Mouse (Mus musculus) hindbrain, embryonic 14.5 days (tissue): Measurements from ENCODE around the gene Peli1. TPM values are rescaled to one million over a fixed set of nuclear protein-coding genes. Genes with fewer than 3 reads are reported as not detected.

Experiments used
- ATAC-seq: fragments of 200-750 bp; cut with Nextera tagmentation; 2 replicates; pipeline ENCODE4 v1.8.0; 2017; ENCODE audit warnings: moderate number of reproducible peaks, mild to moderate bottlenecking, moderate TSS enrichment, moderate library complexity; ENCODE audit not compliant: low FRiP score
- DNase-seq: peaks from one replicate; pipeline ENCODE4 v3.0.0-alpha.2; 2015; ENCODE audit warnings: low spot score
- H3K27ac ChIP-seq: fragments of 300-500 bp; sonication (generic); 2 replicates; pipeline ENCODE4 v1.5.1; 2014; ENCODE audit warnings: mild to moderate bottlenecking, moderate library complexity
- H3K27me3 ChIP-seq: fragments of 300-500 bp; sonication (generic); 2 replicates; pipeline ENCODE4 v1.6.1; 2014; ENCODE audit warnings: mild to moderate bottlenecking, low read length, mixed read lengths; ENCODE audit not compliant: control insufficient read depth, insufficient read depth
- H3K36me3 ChIP-seq: fragments of 300-500 bp; sonication (generic); replicated peaks from 2 replicates; pipeline ENCODE4 v1.6.1; 2014; ENCODE audit not compliant: control insufficient read depth, insufficient read depth
- H3K4me1 ChIP-seq: fragments of 300-500 bp; sonication (generic); replicated peaks from 2 replicates; pipeline ENCODE4 v1.6.1; 2014; ENCODE audit warnings: antibody characterized with exemption, low read length, mixed read lengths; ENCODE audit not compliant: control insufficient read depth, insufficient read depth
- H3K4me2 ChIP-seq: fragments of 300-500 bp; sonication (generic); replicated peaks from 2 replicates; pipeline ENCODE4 v1.6.1; 2014; ENCODE audit warnings: mild to moderate bottlenecking, moderate library complexity
- H3K4me3 ChIP-seq: fragments of 300-500 bp; sonication (generic); replicated peaks from 2 replicates; pipeline ENCODE4 v1.5.1; 2014; ENCODE audit warnings: mild to moderate bottlenecking, low read length
- H3K9ac ChIP-seq: fragments of 300-500 bp; sonication (generic); 2 replicates; pipeline ENCODE4 v1.6.1; 2014
- H3K9me3 ChIP-seq: fragments of 300-500 bp; sonication (generic); 2 replicates; pipeline ENCODE4 v1.6.1; 2016; ENCODE audit warnings: low read length; ENCODE audit not compliant: control insufficient read depth
- WGBS: fragments of 180-500 bp; shearing (Covaris S2); extraction: QIAGEN DNeasy Blood & Tissue Kit; methylation state at CpG from one replicate; pipeline ENCODE4 v1.1.7; 2014; 5-methylcytosine and 5-hydroxymethylcytosine counted together
- polyA plus RNA-seq: library from polyadenylated mRNA; unstranded; fragments of >200 nt; fragmentation: Nextera tagmentation; extraction: Ambion mirVana; gene quantifications from 2 replicates; pipeline ENCODE4 v1.2.1, GENCODE M21; 2014

Peli1 gene
- polyA plus RNA-seq, 1 experiment from 2014 or later: 82.6 TPM

DNA sequence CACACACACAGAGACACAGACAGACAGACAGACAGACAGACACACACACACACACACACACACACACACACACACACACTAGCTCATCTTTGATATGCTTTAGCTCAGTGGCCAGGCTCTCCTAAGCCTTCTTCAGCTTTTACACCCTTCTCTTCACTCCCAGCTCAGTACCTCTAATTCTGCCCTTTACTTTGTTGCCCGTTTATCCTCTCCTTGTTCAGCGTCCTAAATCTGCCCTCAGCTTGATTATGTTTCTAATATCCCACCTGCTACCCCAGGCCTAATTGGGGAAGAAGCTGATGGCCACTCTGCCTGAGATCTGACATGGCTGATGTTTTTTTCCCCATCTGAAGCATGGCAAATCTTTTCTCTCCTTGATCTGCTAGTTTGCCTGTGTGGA is 2.7 kb upstream of the Peli1 start:
- no peak for ATAC-seq
- Histone ChIP-seq H3K27ac (no peak overlapping the region), H3K4me3 (no peak overlapping the region), H3K4me1 (peaks cover 3% of the 10 kb centered on the region), H3K27me3 (no peaks in the 10 kb centered on the region), H3K9ac (no peak overlapping the region), H3K9me3 (no peaks in the 10 kb centered on the region), H3K36me3 (no peaks in the 10 kb centered on the region), H3K4me2 (no peak overlapping the region)
- WGBS: 20% methylated on average over 2 of the region's 2 CpGs
- no peak for DNase-seq

DNA sequence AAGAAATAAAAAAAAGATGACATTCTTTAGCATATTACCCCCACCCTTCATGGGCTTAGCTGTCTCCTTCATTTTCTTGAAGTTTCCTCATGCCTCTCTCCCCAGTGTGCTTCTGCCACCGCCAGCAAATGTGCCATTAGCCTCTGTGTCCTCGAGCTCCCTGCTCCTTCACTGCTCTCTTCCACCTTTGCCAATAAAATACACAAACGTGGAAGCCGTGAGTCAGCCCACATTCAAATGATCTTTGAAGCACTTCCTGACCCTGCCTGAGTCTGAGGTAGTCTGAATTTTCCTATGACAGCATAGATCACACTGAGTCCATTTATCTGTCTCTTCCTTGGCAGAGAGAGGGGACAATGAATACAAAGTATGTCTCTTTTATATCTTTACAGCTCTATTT is 1.5 kb upstream of the Peli1 start:
- Histone ChIP-seq H3K9ac (no peak overlapping the region), H3K27ac (no peak overlapping the region), H3K36me3 (no peaks in the 10 kb centered on the region), H3K9me3 (no peaks in the 10 kb centered on the region), H3K4me1 (peaks cover 14% of the 10 kb centered on the region), H3K4me3 (no peak overlapping the region), H3K27me3 (no peaks in the 10 kb centered on the region), H3K4me2 (no peak overlapping the region)
- DNase-seq (no peak), ATAC-seq (no peak)
- 69% methylated on average over 4 of the region's 4 CpGs for WGBS

DNA sequence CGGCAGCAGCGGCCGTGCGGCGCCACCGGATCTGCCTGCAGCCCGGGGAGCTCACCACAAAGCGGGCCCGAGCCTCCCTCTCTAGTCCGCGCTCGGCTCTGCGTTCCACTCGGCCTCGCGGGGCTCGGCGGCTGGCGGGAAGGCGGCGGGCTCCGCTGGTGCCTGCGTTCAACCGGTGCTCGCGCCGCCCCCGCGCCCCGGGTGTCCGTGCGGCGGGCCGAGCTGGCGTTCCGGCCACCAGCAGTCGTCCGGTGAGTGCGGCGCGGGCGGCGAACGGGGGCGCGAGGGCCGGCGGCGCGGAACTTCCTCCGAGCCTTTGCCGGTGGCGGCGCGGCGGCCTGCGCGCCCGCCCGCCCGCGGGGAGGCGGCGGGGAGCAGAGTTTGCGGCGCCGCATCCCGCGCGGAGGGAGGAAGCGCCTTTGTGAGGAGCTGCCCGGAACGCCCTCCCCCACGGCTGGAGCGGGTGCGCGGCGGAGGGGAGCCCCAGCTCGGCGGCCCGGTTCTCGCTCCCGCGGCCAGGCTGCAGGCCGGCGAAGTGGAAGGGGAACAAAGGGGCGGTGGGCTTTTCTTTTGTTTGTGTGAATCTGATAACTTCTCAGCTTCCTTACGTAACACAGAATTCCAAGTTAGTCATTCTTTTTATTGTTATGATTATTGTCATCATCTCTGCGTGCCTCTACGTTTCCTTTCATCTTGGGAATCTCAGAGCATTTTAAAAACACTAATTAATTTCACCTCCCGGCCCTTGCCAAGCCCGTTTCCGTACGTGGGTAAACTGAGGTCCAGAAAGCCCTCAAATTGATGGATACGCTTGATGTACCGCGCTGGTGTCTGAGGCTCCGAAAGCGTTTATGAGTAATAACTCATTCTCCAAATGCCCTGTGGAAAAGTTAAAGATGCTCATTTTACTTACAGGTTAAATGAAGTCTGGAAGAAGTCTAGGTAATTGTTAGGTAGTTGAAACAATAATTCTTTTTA is 626 bp downstream of the Peli1 start:
- H3K9me3 ChIP-seq: no peaks in the 10 kb centered on the region
- H3K36me3 ChIP-seq: no peaks in the 10 kb centered on the region
- DNase-seq: peak; percentile 57
- WGBS: under 1% methylated on average over 92 of the region's 99 CpGs
- peak; percentile 68 for ATAC-seq
- peak overlapping the region; percentile 85 for H3K4me3 ChIP-seq
- H3K27ac ChIP-seq: peak overlapping the region; percentile 99
- peak overlapping the region; percentile 86 for H3K4me2 ChIP-seq
- peaks cover 14% of the 10 kb centered on the region for H3K4me1 ChIP-seq
- H3K27me3 ChIP-seq: no peaks in the 10 kb centered on the region
- peak overlapping the region; percentile 99 for H3K9ac ChIP-seq

- H3K4me2 ChIP-seq: peak overlapping the region; percentile 86
- no peaks in the 10 kb centered on the region for H3K36me3 ChIP-seq
- peak overlapping the region; percentile 99 for H3K9ac ChIP-seq
- 0 out of 2 replicates have a peak overlapping the region, but pooled peaks have one; percentile 21 for H3K27ac ChIP-seq
- no peaks in the 10 kb centered on the region for H3K9me3 ChIP-seq
- ATAC-seq (no peak), DNase-seq (peak; percentile 41)
- no peaks in the 10 kb centered on the region for H3K27me3 ChIP-seq
- peak overlapping the region; percentile 85 for H3K4me3 ChIP-seq
- WGBS: 8% methylated on average over 7 of the region's 7 CpGs
- peaks cover 14% of the 10 kb centered on the region for H3K4me1 ChIP-seq
Measured at GRCm38 (mm10) chr11:21092621-21093020, 1.5 kb downstream of the Peli1 start.

- Histone ChIP-seq H3K4me1 (peaks cover 14% of the 10 kb centered on the region), H3K4me2 (peak overlapping the region; percentile 43), H3K27ac (no peak overlapping the region), H3K9ac (no peak overlapping the region), H3K4me3 (peak overlapping the region; percentile 20), H3K36me3 (no peaks in the 10 kb centered on the region), H3K9me3 (no peaks in the 10 kb centered on the region), H3K27me3 (no peaks in the 10 kb centered on the region)
- ATAC-seq (no peak), DNase-seq (no peak)
- WGBS: 33% methylated on average over 3 of the region's 3 CpGs
Measured at GRCm38 (mm10) chr11:21093081-21093815, 2.2 kb downstream of the Peli1 start.

GRCm38 (mm10) chr11:21096590-21096989 is 5.5 kb downstream of the Peli1 start:
- peaks cover 24% of the 10 kb centered on the region for H3K4me1 ChIP-seq
- WGBS: 94% methylated on average over 2 of the region's 2 CpGs
- no peak overlapping the region for H3K4me3 ChIP-seq
- no peak for ATAC-seq
- no peak overlapping the region for H3K27ac ChIP-seq
- no peaks in the 10 kb centered on the region for H3K36me3 ChIP-seq
- H3K4me2 ChIP-seq: no peak overlapping the region
- no peak for DNase-seq
- H3K9me3 ChIP-seq: no peaks in the 10 kb centered on the region
- H3K27me3 ChIP-seq: no peaks in the 10 kb centered on the region
- H3K9ac ChIP-seq: no peak overlapping the region

DNA sequence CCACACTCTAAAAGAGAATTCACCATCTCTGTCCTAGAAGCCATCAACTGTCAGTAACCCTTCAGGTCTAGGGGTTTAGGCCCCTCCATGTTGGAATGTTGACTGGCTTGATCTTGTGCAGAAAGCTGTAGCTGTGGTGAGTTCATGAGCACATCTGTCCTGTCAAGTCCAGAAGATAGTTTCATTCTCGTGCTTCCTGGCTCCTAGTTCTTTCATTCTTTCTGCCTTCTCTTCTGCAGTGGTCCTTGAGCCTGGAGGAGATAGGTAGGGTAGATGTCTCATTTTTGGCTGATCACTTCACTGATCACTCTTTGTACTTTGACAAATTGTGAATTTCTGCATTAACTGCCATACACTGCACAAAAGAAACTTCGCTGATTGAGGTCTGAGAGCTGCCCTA is 7.4 kb downstream of the Peli1 start:
- 92% methylated on average over 2 of the region's 2 CpGs for WGBS
- no peak for ATAC-seq
- peaks cover 20% of the 10 kb centered on the region for H3K4me1 ChIP-seq
- H3K9me3 ChIP-seq: no peaks in the 10 kb centered on the region
- H3K4me3 ChIP-seq: no peak overlapping the region
- H3K27me3 ChIP-seq: no peaks in the 10 kb centered on the region
- H3K9ac ChIP-seq: no peak overlapping the region
- no peaks in the 10 kb centered on the region for H3K36me3 ChIP-seq
- H3K4me2 ChIP-seq: no peak overlapping the region
- DNase-seq: no peak
- no peak overlapping the region for H3K27ac ChIP-seq

GRCm38 (mm10) chr11:21100704-21101103 is 9.6 kb downstream of the Peli1 start:
- 0 out of 2 replicates have a peak, but pooled peaks cover 9% of the 10 kb centered on the region for H3K4me1 ChIP-seq
- ATAC-seq: no peak
- no peaks in the 10 kb centered on the region for H3K27me3 ChIP-seq
- H3K36me3 ChIP-seq: no peaks in the 10 kb centered on the region
- no peak overlapping the region for H3K27ac ChIP-seq
- H3K4me3 ChIP-seq: no peak overlapping the region
- 97% methylated on average over 1 of the region's 1 CpGs for WGBS
- no peak overlapping the region for H3K4me2 ChIP-seq
- H3K9me3 ChIP-seq: no peaks in the 10 kb centered on the region
- H3K9ac ChIP-seq: no peak overlapping the region
- no peak for DNase-seq

DNA sequence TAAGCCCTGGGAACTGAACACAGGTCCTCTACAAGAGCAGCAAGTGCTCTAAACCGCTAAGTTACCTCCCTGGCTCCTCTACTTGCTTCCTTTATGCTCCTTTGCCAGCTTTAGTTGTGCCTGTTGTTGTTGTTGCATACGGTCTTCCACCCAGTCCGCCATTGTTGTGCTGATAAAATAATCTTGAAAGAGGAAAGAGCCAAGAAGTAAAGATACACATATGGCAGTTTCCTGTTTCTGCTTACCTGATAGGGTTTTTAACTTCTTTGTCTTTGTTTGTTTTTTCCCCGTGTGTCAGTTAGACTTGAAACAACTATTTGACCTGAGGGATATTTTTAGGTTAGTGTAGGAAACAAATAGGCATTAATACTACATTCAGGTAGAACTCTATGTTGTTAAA is 10.2 kb downstream of the Peli1 start:
- Histone ChIP-seq H3K9ac (no peak overlapping the region), H3K9me3 (no peaks in the 10 kb centered on the region), H3K4me3 (no peak overlapping the region), H3K27me3 (no peaks in the 10 kb centered on the region), H3K36me3 (no peaks in the 10 kb centered on the region), H3K27ac (no peak overlapping the region), H3K4me1 (0 out of 2 replicates have a peak, but pooled peaks cover 9% of the 10 kb centered on the region), H3K4me2 (no peak overlapping the region)
- no peak for ATAC-seq
- DNase-seq: no peak
- 85% methylated on average over 4 of the region's 4 CpGs for WGBS
